Mouse (Mus musculus) liver, embryonic 11.5 days (tissue): ENCODE data around the gene Gper1. TPM values are rescaled to one million over a fixed set of nuclear protein-coding genes. Genes with fewer than 3 reads are reported as not detected.

Experiments
- ATAC-seq: fragments of 200-750 bp; cut with Nextera tagmentation; replicated peaks from 2 replicates; pipeline ENCODE4 v1.8.0; 2017; ENCODE audit warnings: moderate number of reproducible peaks, mild to moderate bottlenecking, moderate TSS enrichment, moderate library complexity; ENCODE audit not compliant: low FRiP score
- DNase-seq: peaks from one replicate; pipeline ENCODE4 v3.0.0-alpha.2; 2017; ENCODE audit warnings: low spot score
- H3K27ac ChIP-seq: fragments of 300-500 bp; sonication (generic); 2 replicates; pipeline ENCODE4 v1.5.1; 2014; ENCODE audit warnings: mild to moderate bottlenecking, low read depth, low read length, control low read depth
- H3K27me3 ChIP-seq: fragments of 300-500 bp; sonication (generic); replicated peaks from 2 replicates; pipeline ENCODE4 v1.6.1; 2014; ENCODE audit warnings: low read length, mixed read lengths; ENCODE audit not compliant: control insufficient read depth, insufficient read depth
- H3K36me3 ChIP-seq: fragments of 300-500 bp; sonication (generic); 2 replicates; pipeline ENCODE4 v1.6.1; 2014; ENCODE audit warnings: mild to moderate bottlenecking, low read length, moderate library complexity, mixed read lengths; ENCODE audit not compliant: control insufficient read depth, insufficient read depth
- H3K4me1 ChIP-seq: fragments of 300-500 bp; sonication (generic); replicated peaks from 2 replicates; pipeline ENCODE4 v1.6.1; 2014; ENCODE audit warnings: low read length, mixed read lengths; ENCODE audit not compliant: control insufficient read depth, insufficient read depth
- H3K4me2 ChIP-seq: fragments of 300-500 bp; sonication (generic); 2 replicates; pipeline ENCODE4 v1.6.1; 2014; ENCODE audit warnings: mild to moderate bottlenecking, control low read depth, moderate library complexity
- H3K4me3 ChIP-seq: fragments of 300-500 bp; sonication (generic); 2 replicates; pipeline ENCODE4 v1.5.1; 2014; ENCODE audit warnings: low read depth, low read length, control low read depth
- H3K9ac ChIP-seq: fragments of 300-500 bp; sonication (generic); 2 replicates; pipeline ENCODE4 v1.6.1; 2014; ENCODE audit warnings: low read depth, low read length, control low read depth
- H3K9me3 ChIP-seq: fragments of 300-500 bp; sonication (generic); 2 replicates; pipeline ENCODE4 v1.6.1; 2016; ENCODE audit warnings: low read length, inconsistent platforms, mixed read lengths; ENCODE audit not compliant: control insufficient read depth
- WGBS: fragments of 180-500 bp; shearing (Covaris S2); extraction: QIAGEN DNeasy Blood & Tissue Kit; methylation state at CpG from one replicate; pipeline ENCODE4 v1.1.7; 2014; 5-methylcytosine and 5-hydroxymethylcytosine counted together
- polyA plus RNA-seq: library from polyadenylated mRNA; unstranded; fragments of >200 nt; fragmentation: Nextera tagmentation; extraction: Ambion mirVana; gene quantifications from 2 replicates; pipeline ENCODE4 v1.2.1, GENCODE M21; 2014

Gene Gper1
- polyA plus RNA-seq, 1 experiment from 2014 or later: 0.38 TPM

DNA sequence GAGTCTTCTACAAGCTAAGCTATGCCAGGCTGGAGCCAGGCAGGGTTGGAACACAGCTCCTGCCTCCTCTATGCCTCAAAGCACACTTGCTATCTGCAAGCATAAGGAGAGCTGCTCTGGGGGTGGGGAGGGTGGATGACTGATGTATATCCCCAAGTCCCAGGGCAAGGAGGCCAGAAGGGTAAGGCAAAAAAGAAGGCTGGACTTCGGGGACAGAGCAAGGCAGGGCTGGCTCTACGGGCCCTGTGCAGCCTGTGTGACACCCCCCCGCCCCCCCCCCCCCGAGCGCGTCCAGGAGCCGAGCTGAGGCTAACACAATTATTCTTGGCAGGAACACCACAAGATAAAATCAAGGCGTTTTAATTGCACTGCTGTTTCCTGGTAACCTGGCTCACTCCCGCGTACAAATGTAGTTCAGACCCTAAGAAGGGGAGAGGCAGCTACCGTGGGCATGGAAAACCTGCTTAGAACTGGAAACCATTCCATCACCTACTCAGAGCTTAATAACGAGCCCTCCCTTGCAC, 6.9 kb downstream of the Gper1 start:
- no peaks in the 10 kb centered on the region for H3K27me3 ChIP-seq
- no peaks in the 10 kb centered on the region for H3K36me3 ChIP-seq
- H3K4me1 ChIP-seq: peaks cover 5% of the 10 kb centered on the region
- DNase-seq: no peak
- 62% methylated on average over 12 of the region's 12 CpGs for WGBS
- H3K4me3 ChIP-seq: no peak overlapping the region
- no peaks in the 10 kb centered on the region for H3K9me3 ChIP-seq
- H3K27ac ChIP-seq: no peak overlapping the region
- no peak for ATAC-seq
- H3K4me2 ChIP-seq: no peak overlapping the region
- no peak overlapping the region for H3K9ac ChIP-seq

DNA sequence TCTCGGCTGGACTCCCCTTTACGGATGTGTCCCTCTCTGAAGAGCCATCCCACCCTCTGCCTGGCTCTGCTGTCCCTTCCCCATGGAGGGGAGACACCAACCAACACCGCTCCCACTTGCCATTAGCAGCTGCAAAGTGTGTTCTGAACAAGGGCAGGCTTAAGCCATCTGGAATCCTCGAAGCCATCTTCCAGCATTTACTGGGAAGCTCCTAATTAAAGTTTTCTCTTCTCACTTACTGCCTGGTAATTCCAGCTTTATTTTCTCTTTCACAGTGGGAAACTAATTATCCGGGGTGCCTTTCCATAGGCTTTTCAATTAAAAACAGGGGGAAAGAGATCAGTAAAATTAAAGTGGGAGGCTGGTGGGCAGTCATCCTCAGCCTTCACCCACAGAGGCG, 9.4 kb downstream of the Gper1 start:
- Histone ChIP-seq H3K4me3 (no peak overlapping the region), H3K9ac (no peak overlapping the region), H3K9me3 (no peaks in the 10 kb centered on the region), H3K27ac (no peak overlapping the region), H3K4me1 (peaks cover 5% of the 10 kb centered on the region), H3K27me3 (no peaks in the 10 kb centered on the region), H3K4me2 (no peak overlapping the region), H3K36me3 (no peaks in the 10 kb centered on the region)
- ATAC-seq (no peak), DNase-seq (no peak)
- WGBS: 82% methylated on average over 6 of the region's 6 CpGs

DNA sequence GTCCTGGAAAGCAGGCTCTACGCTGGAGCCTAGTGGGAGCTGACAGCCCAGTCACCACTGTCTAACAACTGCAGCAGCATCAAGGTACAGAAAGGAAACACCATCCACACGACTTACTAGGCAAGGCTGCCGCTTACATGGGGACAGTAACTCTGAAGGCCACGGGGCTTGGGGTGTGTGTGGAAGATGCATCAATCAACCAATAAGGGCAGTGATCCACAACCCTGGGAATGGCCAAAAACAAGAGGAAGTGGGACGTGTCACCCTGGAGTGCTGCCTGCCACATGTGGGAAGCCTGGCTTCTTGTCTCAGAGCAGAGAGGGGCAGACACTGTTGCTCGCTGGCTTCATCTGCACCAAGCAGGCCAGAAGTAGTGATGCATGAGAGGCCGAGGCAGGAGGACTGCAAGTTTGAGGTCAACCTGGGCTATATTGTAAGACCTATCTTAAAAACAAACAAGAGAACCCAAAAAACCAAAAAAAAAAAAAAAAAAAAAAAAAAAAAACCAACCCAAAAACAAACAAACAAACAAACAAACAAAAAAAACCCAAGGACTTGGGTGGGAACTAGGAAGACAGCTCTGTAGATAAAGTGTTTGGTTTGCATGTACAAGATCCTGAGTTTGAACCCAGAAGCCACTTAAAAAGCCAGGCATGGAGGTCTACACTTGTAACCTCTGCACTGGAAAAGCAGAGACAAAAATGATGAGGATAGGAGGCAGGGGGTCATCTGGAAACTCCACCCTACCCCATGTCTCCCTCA, 10.0 kb downstream of the Gper1 start:
- ATAC-seq: no peak
- 74% methylated on average over 7 of the region's 7 CpGs for WGBS
- no peak overlapping the region for H3K9ac ChIP-seq
- H3K27ac ChIP-seq: no peak overlapping the region
- no peaks in the 10 kb centered on the region for H3K27me3 ChIP-seq
- no peaks in the 10 kb centered on the region for H3K9me3 ChIP-seq
- H3K4me3 ChIP-seq: no peak overlapping the region
- H3K4me1 ChIP-seq: peaks cover 5% of the 10 kb centered on the region
- H3K4me2 ChIP-seq: no peak overlapping the region
- no peak for DNase-seq
- no peaks in the 10 kb centered on the region for H3K36me3 ChIP-seq

DNA sequence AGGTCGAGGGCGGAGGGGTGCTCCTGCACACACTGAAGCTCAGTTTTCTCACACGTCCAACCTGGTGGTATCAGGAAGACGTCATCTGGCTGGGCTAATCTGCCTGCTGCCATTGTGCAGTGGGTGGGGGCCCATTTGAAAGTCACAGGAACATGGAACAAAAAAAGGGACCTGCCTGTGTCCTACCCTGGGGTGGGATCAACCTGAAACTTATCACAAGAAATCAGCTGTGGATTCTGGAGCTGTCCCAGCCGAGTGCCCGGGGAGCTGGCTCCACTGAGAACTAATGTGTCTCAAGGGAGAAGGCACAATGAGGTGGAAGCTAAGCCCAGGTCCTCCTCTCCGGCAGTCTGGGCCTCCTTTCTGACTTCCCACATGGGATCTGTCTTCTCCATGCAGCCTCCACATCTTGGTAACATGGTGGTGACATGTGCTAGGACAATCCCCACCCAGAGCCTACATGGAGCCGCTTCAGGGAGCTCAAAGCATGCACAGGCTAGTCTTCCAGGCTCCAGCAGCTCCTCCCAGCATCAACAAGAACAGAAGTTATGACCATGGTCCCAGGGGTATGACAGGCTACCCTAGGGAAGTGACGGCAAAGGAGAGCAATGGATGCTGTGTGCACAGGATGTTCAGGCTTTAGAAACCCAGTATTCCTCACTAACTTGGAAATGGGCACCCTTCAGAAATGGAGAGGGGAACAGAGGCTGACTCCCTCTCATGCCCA, 11.1 kb downstream of the Gper1 start:
- ATAC-seq: no peak
- 72% methylated on average over 9 of the region's 9 CpGs for WGBS
- no peak overlapping the region for H3K27ac ChIP-seq

DNA sequence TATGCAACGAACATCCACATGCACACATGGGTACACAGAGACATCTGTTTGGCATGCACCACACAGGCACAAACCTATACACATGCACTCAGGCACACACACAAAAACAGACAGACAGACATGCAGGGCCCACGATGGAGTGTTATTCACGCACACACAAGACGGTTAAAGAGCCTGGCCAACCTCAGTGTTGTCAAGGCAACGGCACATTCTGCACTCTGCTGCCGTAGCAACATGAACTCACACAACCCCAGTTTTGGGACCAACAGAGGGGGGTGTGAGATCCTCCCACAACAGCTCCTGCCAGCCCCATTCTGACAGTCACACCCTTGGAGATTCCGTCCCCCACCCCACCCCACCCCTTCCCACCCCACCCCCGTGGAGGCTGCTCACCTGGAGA, 12.0 kb downstream of the Gper1 start:
- ATAC-seq: no peak
- no peak for DNase-seq

More for the DNA sequence above, 11.1 kb downstream of the Gper1 start:
- Histone ChIP-seq H3K4me2 (no peak overlapping the region), H3K27me3 (no peaks in the 10 kb centered on the region), H3K9me3 (no peaks in the 10 kb centered on the region), H3K4me1 (peaks cover 5% of the 10 kb centered on the region), H3K9ac (no peak overlapping the region), H3K36me3 (no peaks in the 10 kb centered on the region), H3K4me3 (no peak overlapping the region)
- no peak for DNase-seq

DNA sequence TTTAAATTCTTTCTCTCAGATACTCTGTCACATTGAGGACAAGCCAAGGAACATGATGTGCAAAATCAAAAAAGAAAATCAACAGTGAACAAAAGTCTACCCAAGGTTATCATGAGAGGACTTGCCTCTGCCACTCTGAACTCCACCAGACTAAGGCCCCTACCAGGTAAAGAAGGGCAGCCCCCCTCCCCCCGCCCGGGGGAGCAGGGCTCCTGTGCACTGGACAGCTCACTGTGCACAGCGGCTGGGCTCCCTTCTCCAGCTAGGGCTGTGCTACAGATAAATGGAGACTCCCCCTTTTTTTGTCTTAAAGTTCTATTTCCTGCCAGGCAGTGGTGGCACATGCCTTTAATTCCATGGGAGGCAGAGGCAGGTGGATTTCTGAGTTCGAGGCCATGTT, 14.8 kb downstream of the Gper1 start:
- Histone ChIP-seq H3K36me3 (no peaks in the 10 kb centered on the region), H3K27me3 (no peaks in the 10 kb centered on the region), H3K4me1 (peaks cover 5% of the 10 kb centered on the region), H3K4me3 (no peak overlapping the region), H3K9ac (no peak overlapping the region), H3K4me2 (no peak overlapping the region), H3K27ac (no peak overlapping the region), H3K9me3 (no peaks in the 10 kb centered on the region)
- DNase-seq: no peak
- WGBS: 84% methylated on average over 4 of the region's 4 CpGs
- no peak for ATAC-seq

More for the DNA sequence above, 12.0 kb downstream of the Gper1 start:
- Histone ChIP-seq H3K4me1 (peaks cover 5% of the 10 kb centered on the region), H3K9me3 (no peaks in the 10 kb centered on the region), H3K27ac (no peak overlapping the region), H3K4me3 (no peak overlapping the region), H3K9ac (no peak overlapping the region), H3K27me3 (no peaks in the 10 kb centered on the region), H3K36me3 (no peaks in the 10 kb centered on the region), H3K4me2 (no peak overlapping the region)
- WGBS: 72% methylated on average over 8 of the region's 8 CpGs

DNA sequence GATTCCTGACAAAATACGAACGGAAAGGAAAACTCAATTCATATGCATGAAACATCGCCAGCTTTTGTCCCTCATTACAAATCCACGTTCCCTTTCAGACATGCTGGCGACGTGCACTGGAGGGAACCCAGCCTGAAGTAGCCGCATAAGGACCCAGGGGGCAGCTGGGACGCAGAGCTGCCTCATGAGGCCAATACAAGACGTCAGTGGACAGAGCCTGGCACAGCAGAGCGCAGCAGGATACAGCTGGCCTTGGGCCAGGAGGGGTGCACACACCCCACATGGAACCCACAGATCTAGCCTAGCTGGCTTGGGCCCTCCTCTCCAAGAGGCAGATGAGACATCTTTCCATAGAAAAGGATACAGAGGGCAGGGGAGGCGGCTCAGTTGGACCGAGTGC, 15.5 kb downstream of the Gper1 start:
- WGBS: 91% methylated on average over 12 of the region's 12 CpGs
- Histone ChIP-seq H3K4me1 (peaks cover 5% of the 10 kb centered on the region), H3K4me2 (no peak overlapping the region), H3K4me3 (no peak overlapping the region), H3K36me3 (no peaks in the 10 kb centered on the region), H3K27me3 (no peaks in the 10 kb centered on the region), H3K9me3 (no peaks in the 10 kb centered on the region), H3K9ac (no peak overlapping the region), H3K27ac (no peak overlapping the region)
- ATAC-seq (no peak), DNase-seq (no peak)

DNA sequence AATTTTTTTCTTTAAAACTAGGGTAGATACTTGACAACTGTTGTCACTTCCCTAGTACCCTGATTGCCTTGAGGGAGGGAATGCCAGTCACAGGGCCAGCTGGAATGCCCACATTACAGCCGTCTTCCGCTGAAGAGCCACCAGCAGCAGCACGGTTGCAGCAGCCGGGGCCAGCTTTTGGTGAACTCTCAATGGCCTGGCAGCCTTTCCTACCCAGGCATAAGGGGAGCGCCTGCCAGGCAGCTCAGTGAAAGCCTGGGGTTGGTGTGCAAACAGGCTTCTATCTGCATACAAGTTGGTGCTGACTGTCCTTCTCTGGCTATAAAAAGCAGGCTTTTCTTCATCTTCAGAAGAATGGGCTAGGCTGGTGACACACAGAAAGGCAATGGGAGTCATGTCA, 17.5 kb downstream of the Gper1 start:
- H3K4me3 ChIP-seq: no peak overlapping the region
- no peaks in the 10 kb centered on the region for H3K36me3 ChIP-seq
- no peaks in the 10 kb centered on the region for H3K27me3 ChIP-seq
- 83% methylated on average over 5 of the region's 5 CpGs for WGBS
- no peak overlapping the region for H3K27ac ChIP-seq
- H3K4me1 ChIP-seq: no peaks in the 10 kb centered on the region
- H3K4me2 ChIP-seq: no peak overlapping the region
- ATAC-seq (no peak), DNase-seq (no peak)
- no peak overlapping the region for H3K9ac ChIP-seq
- no peaks in the 10 kb centered on the region for H3K9me3 ChIP-seq
